24 mouse cellular contexts compared by ENCODE assay signal in the genomic region with DNA sequence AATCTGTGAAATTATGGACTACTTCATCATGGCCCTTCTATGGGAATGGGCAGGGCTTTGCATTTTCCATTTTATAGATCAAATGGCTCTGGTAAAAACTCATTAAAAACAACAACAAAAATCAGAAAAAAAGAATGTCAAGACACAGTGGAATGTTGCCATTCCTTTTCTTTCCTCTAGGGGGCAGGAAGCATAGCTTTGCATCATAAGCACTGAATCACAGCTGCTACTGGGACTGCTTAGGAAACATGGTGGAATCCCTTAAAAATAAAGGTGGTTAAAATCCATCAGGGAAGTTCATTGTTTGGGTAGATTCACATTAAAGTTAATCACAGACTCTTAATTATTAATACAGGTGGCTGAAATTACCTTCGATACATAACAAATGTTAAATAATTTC.
DNase-seq lines count a peak whose midpoint lies in the region; ATAC-seq and TF ChIP-seq lines count a peak whose summit lies in the region.
"Had no signal": no experiment of that assay in that cellular context is flagged by ENCODE, and none has a peak within 500 bp of the region (broad histone marks: within the 10 kb centered on the region; RNA-seq: fewer than 3 reads in every experiment).

No protein-coding gene starts in this region.

- H3K4me2 ChIP-seq in forebrain, postnatal 0 days (ENCODE audit: low read depth) = no peak overlapping the region
- no peak overlapping the region for H3K4me2 ChIP-seq in midbrain, postnatal 0 days (ENCODE audit: low read depth, low read length, poor library complexity, severe bottlenecking)
- no peak overlapping the region for H3K4me2 ChIP-seq in midbrain, embryonic 16.5 days (ENCODE audit: low read length)
- H3K4me2 ChIP-seq in stomach, postnatal 0 days (replicated peaks; ENCODE audit: low read depth) = no peak overlapping the region
- H3K4me2 ChIP-seq: embryonic facial prominence, embryonic 13.5 days; midbrain, embryonic 11.5 days had no signal

- ATAC-seq in forebrain, postnatal 0 days = no peak
- no peak for ATAC-seq in midbrain, postnatal 0 days (ENCODE audit: low FRiP score)
- no peak for ATAC-seq in midbrain, embryonic 16.5 days
- ATAC-seq in stomach, postnatal 0 days (ENCODE audit: low FRiP score, low TSS enrichment) = no peak
- no peak for ATAC-seq in erythroblast, adult 5-6 weeks (replicated peaks; ENCODE audit: low FRiP score, poor library complexity, severe bottlenecking)
- ATAC-seq: hindbrain, embryonic 16.5 days had no signal

- no peak overlapping the region for H3K9ac ChIP-seq in forebrain, postnatal 0 days
- H3K9ac ChIP-seq in midbrain, postnatal 0 days (replicated peaks; ENCODE audit: low read length, poor library complexity, severe bottlenecking) = no peak overlapping the region
- H3K9ac ChIP-seq in midbrain, embryonic 16.5 days (ENCODE audit: low read depth, low read length) = no peak overlapping the region
- H3K9ac ChIP-seq in stomach, postnatal 0 days (ENCODE audit: low read length) = no peak overlapping the region
- H3K9ac ChIP-seq: embryonic facial prominence, embryonic 13.5 days had no signal

- peak; percentile 18; the same call in 1 of the 2 replicates for TF ChIP-seq CTCF in forebrain, postnatal 0 days (IDR thresholded peaks at IDR 0.05; ENCODE audit: low read depth)
- TF ChIP-seq CTCF in layer of hippocampus, adult 2 months (conservative IDR thresholded peaks at IDR 0.05) = peak; percentile 65
- TF ChIP-seq CTCF in midbrain, postnatal 0 days (IDR thresholded peaks at IDR 0.05) = peak; percentile 29; the same call in 1 of the 2 replicates
- peak; percentile 58 for TF ChIP-seq CTCF in stomach, postnatal 0 days (IDR thresholded peaks at IDR 0.05; ENCODE audit: low read depth)

- H3K4me1 ChIP-seq in forebrain, postnatal 0 days (ENCODE audit: insufficient read depth) = no peaks in the 10 kb centered on the region
- no peaks in the 10 kb centered on the region for H3K4me1 ChIP-seq in forebrain, embryonic 10.5 days
- H3K4me1 ChIP-seq in midbrain, postnatal 0 days (ENCODE audit: insufficient read depth, low read length) = no peaks in the 10 kb centered on the region
- no peaks in the 10 kb centered on the region for H3K4me1 ChIP-seq in midbrain, embryonic 16.5 days (ENCODE audit: control insufficient read depth, insufficient read depth, low read length)
- no peaks in the 10 kb centered on the region for H3K4me1 ChIP-seq in stomach, postnatal 0 days (replicated peaks; ENCODE audit: control insufficient read depth, insufficient read depth)
- H3K4me1 ChIP-seq: embryonic facial prominence, embryonic 13.5 days; heart, embryonic 10.5 days; limb, embryonic 10.5 days had no signal

- H3K9me3 ChIP-seq in forebrain, postnatal 0 days (ENCODE audit: low read length) = no peaks in the 10 kb centered on the region
- no peaks in the 10 kb centered on the region for H3K9me3 ChIP-seq in forebrain, embryonic 10.5 days
- H3K9me3 ChIP-seq in midbrain, postnatal 0 days (ENCODE audit: low read length) = no peaks in the 10 kb centered on the region
- H3K9me3 ChIP-seq in midbrain, embryonic 16.5 days (replicated peaks; ENCODE audit: control insufficient read depth, low read length, poor library complexity, severe bottlenecking) = no peaks in the 10 kb centered on the region
- H3K9me3 ChIP-seq in stomach, postnatal 0 days (ENCODE audit: control insufficient read depth, low read length) = no peaks in the 10 kb centered on the region
- H3K9me3 ChIP-seq: embryonic facial prominence, embryonic 13.5 days; heart, embryonic 10.5 days; limb, embryonic 10.5 days had no signal

- TF ChIP-seq EP300 in stomach, postnatal 0 days (optimal IDR thresholded peaks at IDR 0.05) = no peak

- 98% methylated on average over 1 of the region's 1 CpGs for WGBS in forebrain, postnatal 0 days
- 98% methylated on average over 1 of the region's 1 CpGs for WGBS in forebrain, embryonic 10.5 days
- 91% methylated on average over 1 of the region's 1 CpGs for WGBS in midbrain, postnatal 0 days
- WGBS in midbrain, embryonic 16.5 days = 98% methylated on average over 1 of the region's 1 CpGs
- 96% methylated on average over 1 of the region's 1 CpGs for WGBS in stomach, postnatal 0 days

- H3K36me3 ChIP-seq in forebrain, postnatal 0 days (ENCODE audit: insufficient read depth) = no peaks in the 10 kb centered on the region
- no peaks in the 10 kb centered on the region for H3K36me3 ChIP-seq in forebrain, embryonic 10.5 days (replicated peaks)
- no peaks in the 10 kb centered on the region for H3K36me3 ChIP-seq in midbrain, postnatal 0 days (ENCODE audit: insufficient read depth, low read length)
- H3K36me3 ChIP-seq in midbrain, embryonic 16.5 days (ENCODE audit: control insufficient read depth, insufficient read depth, low read length) = no peaks in the 10 kb centered on the region
- H3K36me3 ChIP-seq in stomach, postnatal 0 days (ENCODE audit: control insufficient read depth, insufficient read depth, low read length) = no peaks in the 10 kb centered on the region
- H3K36me3 ChIP-seq: embryonic facial prominence, embryonic 13.5 days; heart, embryonic 10.5 days; limb, embryonic 10.5 days had no signal

- no peak for DNase-seq in forebrain, postnatal 0 days
- no peak for DNase-seq in forebrain, embryonic 10.5 days (ENCODE audit: extremely low spot score, low spot score)
- no peak for DNase-seq in layer of hippocampus, adult 2 months (ENCODE audit: low spot score in 2 of 2)
- no peak for DNase-seq in layer of hippocampus, adult 18-20 months (ENCODE audit: low spot score in 2 of 2)
- DNase-seq in midbrain, postnatal 0 days (ENCODE audit: low spot score) = no peak
- no peak for DNase-seq in stomach, postnatal 0 days (ENCODE audit: low spot score)
- DNase-seq: adrenal gland, adult 8-10 months; B cell, adult 2 months; cerebellum, adult 11 months; cerebellum, postnatal 14 days; gastrocnemius, postnatal 10 days; heart, postnatal 14 days; kidney, adult 8-10 months; layer of hippocampus, postnatal 36 days; spleen, adult 18-20 months; thymus, adult 2 months had no signal

- no peak overlapping the region for H3K27ac ChIP-seq in forebrain, postnatal 0 days (ENCODE audit: low read depth, low read length)
- H3K27ac ChIP-seq in forebrain, embryonic 10.5 days = no peak overlapping the region
- no peak overlapping the region for H3K27ac ChIP-seq in layer of hippocampus, adult 2 months
- no peak overlapping the region for H3K27ac ChIP-seq in midbrain, postnatal 0 days (ENCODE audit: low read depth, low read length)
- H3K27ac ChIP-seq in midbrain, embryonic 16.5 days (ENCODE audit: low read length) = no peak overlapping the region
- H3K27ac ChIP-seq in stomach, postnatal 0 days (replicated peaks) = no peak overlapping the region
- H3K27ac ChIP-seq: embryonic facial prominence, embryonic 13.5 days; heart, embryonic 10.5 days; limb, embryonic 10.5 days; macrophage had no signal

- H3K4me3 ChIP-seq in forebrain, postnatal 0 days (ENCODE audit: low read depth, low read length) = no peak overlapping the region
- H3K4me3 ChIP-seq in forebrain, embryonic 10.5 days = no peak overlapping the region
- no peak overlapping the region for H3K4me3 ChIP-seq in layer of hippocampus, adult 2 months
- H3K4me3 ChIP-seq in midbrain, postnatal 0 days (ENCODE audit: low read depth, low read length) = no peak overlapping the region
- H3K4me3 ChIP-seq in midbrain, embryonic 16.5 days (ENCODE audit: low read depth, low read length) = no peak overlapping the region
- H3K4me3 ChIP-seq in stomach, postnatal 0 days (ENCODE audit: low read depth, low read length) = no peak overlapping the region
- H3K4me3 ChIP-seq: embryonic facial prominence, embryonic 13.5 days; heart, embryonic 10.5 days; limb, embryonic 10.5 days had no signal

- no peaks in the 10 kb centered on the region for H3K27me3 ChIP-seq in forebrain, postnatal 0 days (ENCODE audit: insufficient read depth, low read length)
- H3K27me3 ChIP-seq in forebrain, embryonic 10.5 days (ENCODE audit: poor library complexity, severe bottlenecking) = no peaks in the 10 kb centered on the region
- no peaks in the 10 kb centered on the region for H3K27me3 ChIP-seq in midbrain, postnatal 0 days (ENCODE audit: insufficient read depth, low read length)
- no peaks in the 10 kb centered on the region for H3K27me3 ChIP-seq in midbrain, embryonic 16.5 days (ENCODE audit: control insufficient read depth, insufficient read depth, low read depth, low read length)
- no peaks in the 10 kb centered on the region for H3K27me3 ChIP-seq in stomach, postnatal 0 days (ENCODE audit: control insufficient read depth, insufficient read depth, low read length)
- H3K27me3 ChIP-seq: embryonic facial prominence, embryonic 13.5 days had no signal
